Mouse (Mus musculus) heart, adult 9 months (tissue): Measurements from ENCODE around the gene Dot1l.

Source experiments
- DNase-seq, 2 experiments: peaks; one replicate each; pipeline ENCODE4 v3.0.0; 2022; ENCODE audit warnings: low spot score in 2 of 2

The Dot1l gene

DNA sequence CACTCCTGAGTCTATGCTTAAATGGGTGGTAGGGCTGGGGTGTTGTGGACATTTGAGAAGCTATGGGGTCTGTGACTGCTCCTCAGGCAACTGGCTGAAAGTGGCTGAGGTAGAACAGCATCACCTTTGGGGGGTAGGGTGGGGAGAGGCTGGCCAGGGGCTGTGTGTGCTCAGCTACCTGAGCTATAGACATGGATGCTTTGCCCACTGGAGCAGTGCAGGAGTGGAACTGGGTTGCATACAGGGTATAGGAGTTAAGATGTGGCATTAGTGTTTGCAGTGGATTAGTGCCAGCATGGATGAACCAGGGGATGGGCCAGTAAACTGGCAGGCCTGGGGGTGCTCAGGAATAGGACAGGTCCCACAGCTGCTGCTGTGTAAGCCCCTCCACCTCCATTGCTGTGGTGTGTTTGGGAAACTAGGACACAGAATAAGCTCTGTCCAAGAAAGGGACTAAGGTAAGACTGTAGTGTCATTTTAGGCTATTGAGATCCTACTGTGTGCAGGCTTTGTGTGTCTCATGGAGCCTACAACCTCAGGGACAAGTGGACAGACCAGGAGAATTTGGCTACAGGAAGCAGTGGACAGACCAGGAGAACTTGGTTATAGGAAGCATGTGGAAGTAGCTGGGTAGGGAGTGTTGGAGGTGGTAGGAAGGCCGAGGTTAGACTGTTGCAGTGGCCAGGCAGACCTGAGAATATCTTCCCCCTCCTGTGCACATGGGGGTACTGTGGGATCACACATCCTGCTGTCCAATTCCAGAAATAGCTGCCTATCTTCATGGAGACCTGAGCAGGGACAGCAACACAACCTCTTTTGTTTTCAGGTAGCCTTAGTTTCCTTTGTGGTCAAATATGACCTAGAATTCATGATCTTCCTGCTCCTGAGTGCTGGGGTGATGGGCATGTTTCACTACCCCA is 74.6 kb downstream of the Dot1l start:
- no peak for DNase-seq

DNA sequence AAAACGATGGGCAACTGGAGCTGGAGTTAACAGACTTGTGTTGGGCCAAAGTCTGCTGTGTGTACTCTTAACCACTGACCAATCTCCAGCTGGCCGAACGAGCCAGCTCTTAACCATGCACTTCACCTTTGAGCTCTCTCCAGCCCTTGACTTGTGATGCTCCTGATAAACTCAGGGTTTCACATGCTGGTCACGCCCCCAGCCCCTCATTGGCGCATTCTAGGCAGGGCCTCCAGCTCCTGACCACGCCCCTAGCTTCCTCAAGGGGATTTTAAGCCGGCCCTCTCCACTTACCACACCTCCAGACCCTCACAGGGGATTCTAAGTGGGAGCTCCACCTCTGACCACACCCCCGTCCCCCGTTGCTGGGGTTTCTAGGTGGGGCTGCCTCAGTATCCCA is 76.1 kb downstream of the Dot1l start:
- DNase-seq, result no peak

DNA sequence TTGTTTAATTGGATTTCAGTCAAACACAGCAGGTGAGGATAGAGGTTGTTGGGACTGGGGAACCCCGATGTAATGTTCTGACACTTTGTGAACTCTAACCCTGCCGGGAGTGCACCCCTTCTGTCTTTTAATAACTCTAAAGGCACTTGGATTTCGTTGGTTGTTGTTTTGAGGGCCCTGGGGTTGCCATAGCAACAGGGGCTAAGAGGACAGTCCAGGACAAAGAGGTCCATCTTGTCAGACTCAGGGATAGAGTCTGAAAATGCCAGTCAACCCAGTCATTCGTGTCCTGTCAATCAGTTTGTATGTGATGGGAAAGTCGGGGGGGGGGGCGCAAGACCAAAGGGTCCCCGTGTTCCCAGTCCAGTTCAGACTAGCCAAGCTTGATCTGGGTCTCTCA is 77.8 kb downstream of the Dot1l start:
- DNase-seq, result no peak

DNA sequence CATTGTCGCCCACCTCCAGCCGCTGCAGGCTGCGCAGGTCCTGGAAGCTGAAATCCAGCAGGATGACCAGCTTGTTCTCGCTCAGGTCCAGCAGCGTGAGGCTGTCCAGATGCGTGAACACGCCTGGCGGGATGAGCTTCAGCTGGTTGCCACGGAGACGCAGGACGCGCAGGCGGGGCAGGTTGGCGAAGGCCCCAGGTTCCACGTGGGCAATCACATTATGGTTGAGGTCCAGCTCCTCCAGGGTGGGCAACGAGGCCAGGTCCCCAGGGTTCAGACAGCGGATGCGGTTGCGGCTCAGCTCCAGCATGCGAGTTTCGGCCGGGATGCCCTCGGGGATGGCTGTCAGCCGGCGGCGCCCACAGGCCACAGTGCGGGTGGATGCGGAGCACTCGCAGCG is 80.6 kb downstream of the Dot1l start:
- no peak for DNase-seq

DNA sequence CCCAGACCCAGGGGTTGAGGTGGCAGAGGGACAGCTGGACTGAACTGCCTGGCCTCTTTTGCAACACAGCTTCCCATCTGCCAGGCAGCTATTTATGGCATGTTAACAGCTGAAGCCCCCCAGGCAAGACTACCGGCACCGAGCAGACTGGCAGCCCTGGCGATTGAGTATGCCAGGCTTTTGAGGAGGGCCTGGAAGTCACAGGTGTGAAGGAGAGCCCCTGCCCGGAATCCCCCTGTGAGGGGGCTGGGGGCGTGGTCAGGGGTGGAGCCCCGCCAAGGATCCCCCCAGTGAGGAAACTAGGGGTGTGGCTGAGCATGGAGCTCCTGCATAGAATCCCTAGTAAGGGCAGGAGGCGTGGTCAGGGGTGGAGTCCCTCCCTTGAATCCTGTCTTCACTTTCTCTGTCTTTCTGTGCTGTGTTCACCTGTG is 82.0 kb downstream of the Dot1l start:
- no peak for DNase-seq

DNA sequence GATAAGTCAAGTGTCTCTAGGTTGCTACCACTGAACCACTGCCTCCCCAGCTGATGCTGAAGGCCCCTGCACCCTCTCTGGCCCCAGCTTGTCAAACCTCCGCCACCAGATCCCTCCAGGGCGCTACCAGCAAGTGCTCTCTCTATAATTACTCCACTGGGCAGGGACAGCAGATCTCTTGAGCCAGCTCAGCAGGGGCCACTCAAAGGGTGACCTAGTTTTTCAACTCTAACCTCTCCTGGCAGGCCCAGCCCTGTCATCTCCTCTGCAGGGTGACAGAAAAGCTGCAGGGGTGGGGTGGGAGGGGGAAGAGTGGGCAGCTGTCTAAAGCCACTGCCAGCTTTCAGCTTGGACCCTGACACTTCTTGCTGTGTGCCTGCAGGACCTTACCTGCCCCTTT is 82.8 kb downstream of the Dot1l start:
- DNase-seq, result peak; percentile 64 to 66

DNA sequence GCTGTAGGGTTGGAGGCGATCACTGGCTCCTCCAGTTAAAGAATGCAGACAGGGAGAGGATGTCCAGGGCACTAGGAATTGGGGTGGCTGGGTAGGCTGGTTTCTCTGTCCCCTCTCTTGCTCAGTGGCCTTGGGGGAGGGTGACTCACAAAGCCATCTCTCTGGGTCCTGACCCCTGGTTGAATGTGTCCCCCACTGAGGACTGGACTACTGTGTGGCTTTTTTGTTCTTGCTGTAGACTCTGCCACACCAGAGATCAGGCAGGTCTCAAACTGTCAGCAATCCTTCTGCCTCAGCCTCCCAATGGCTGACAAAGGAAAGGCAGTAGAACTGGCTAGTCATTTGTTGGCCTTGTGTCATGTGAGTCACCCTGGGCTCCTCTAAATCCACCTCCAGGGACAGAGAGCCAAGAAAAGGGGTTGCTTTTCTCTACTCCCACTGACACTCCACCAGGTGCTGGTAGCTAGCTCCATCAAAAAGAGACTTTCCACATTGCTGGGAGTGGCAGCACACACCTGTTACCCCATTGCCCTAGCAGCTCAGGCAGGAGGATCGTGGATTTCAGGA is 83.4 kb downstream of the Dot1l start:
- no peak for DNase-seq

DNA sequence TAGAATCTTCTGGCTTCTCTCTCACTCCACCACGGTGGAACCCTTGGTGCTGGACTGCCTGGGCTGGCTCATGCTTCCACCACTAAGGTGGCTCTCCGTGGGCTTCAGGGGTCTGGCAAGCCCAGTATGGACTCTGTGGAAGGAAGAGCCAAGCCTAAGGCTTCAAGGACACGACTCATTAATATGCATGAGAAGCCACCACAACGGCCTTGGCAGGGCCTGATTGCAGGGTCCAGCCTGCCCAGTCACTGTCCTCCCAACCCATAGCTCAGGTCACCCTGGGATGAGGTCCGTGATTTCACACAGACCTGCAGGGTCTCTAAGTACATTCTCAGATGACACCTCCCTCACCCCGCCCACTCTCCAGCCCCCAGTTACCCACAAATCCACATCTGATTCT is 84.8 kb downstream of the Dot1l start:
- DNase-seq, result no peak

DNA sequence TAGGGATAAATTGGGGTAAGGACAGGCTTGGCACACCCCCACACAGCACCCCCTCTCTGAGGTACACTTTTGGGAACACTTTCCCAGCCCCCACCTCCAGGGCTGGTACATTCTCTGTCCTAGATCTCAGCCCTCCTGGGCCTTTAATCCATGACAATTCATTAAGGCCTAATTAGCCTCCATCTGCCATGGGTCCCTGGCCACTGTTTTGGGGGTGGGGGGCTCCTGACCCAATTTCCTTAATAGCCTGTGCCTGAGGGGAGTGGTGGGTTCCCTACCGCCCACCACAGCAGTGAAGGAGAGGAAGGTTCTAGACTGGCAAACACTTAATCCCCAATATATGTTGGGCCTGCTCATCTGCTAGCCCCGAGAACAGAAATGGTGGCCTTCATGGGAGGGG is 86.7 kb downstream of the Dot1l start:
- no peak for DNase-seq

DNA sequence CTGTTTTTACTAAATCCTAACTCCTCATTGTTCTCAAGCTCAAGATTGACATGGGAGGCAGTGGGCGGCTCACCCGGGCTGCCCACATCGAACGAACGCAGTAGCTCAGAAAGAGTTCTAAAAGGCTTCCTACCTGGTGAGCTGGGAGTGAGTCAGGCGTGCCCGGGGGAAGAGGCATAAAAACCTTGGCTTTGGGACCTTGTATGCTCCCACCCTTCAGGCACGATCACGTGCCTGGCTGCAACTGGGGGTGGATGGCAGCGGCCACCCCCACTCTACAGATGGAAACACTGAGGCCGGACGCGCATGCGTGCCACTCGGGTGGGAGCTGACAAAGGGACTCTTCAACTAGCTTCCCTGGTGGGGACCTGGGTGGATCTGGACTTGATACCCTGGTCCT is 87.3 kb downstream of the Dot1l start:
- no peak for DNase-seq

DNA sequence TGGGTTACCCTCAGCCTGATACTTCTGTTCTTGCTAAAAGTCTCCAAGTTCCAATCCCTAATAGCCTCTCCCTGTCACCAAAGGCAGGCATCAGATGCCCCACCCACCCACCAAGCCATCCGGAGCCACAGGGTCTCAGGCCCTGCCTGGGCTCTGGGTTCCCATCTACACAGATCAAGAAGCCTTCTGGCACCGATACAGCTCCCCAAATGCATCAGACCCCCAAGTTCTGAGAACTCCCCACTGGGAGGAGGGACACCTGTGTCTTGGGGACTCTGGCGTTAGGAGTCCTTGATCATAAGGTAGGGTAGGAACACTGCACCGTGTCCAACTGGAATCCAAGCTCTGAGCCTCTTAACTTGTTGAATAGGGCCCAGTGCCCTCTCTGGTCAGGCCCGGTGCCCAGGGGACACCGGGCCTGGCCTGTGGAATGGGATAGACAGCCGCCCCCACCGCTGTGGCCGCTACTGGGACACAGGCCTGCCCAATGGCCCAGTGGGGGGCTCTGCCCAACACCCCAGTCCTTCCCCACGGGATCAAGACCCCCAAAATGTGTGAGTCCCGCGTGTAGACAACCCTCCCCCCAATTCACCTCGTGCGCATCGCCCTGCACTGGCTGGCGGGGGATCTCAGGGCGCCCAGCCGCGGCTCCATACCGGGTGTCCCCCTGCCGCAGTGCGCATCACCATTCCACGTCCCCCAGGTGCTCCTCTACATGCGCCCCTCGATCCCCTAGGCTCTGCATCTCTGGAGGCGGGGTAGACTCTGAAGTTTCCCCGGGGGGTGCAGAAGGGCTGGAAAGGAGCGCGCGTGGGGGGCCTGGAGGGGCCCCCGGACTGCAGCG is 88.3 kb downstream of the Dot1l start:
- DNase-seq, result no peak

DNA sequence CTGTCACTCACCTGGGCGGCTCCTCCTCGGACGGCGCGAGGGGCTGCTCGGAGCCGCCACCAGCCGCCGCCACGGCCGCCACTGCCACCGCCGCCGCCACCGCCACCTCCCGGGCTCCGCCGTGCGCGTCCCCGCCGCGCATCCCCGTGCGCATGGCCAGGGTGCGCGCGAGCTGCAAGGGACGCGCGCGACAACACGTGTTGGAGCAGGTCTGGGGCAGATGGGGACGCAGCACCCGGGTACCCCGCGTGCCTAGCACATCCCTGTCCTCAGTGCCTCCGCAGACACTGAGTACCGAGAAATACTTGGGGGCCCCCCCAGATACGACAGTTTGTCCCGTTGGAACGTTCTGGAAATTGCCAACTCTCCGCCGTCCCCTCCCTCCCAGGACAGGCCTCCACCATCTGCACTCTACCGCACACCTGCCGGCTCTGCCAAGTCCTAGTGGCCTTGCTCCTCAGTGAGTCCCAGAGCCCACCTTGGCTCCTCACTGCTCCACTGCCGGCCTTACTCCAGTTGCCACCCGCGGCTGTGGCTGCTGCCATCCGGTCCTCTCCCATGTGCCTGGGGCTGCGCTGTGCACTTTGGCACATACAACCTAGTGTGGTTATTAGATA is 89.0 kb downstream of the Dot1l start, which contains the start of gene Lingo3:
Gene Lingo3 (minus strand): TSS at position 109 of the 617 bp plus-strand sequence.
- no peak for DNase-seq
